Mouse (Mus musculus): ENCODE results near the gene Pear1.

Gene Pear1

GRCm38 (mm10) chr3:87765091-87765490 is 59.0 kb downstream of the Pear1 start:
- DNase-seq (ENCODE audit: low spot score in 2 of 2): peak; percentile 19 to 72

GRCm38 (mm10) chr3:87764506-87764905 is 59.6 kb downstream of the Pear1 start:
- DNase-seq (ENCODE audit: low spot score in 2 of 2): no peak

- peak in 1 of 2 experiments; percentile 42 for DNase-seq (ENCODE audit: low spot score in 2 of 2)
Observed at GRCm38 (mm10) chr3:87763683-87764289, 60.3 kb downstream of the Pear1 start.

- no peak for DNase-seq (ENCODE audit: low spot score in 2 of 2)
Observed at GRCm38 (mm10) chr3:87763202-87763601, 60.9 kb downstream of the Pear1 start.

- DNase-seq (ENCODE audit: low spot score in 2 of 2): no peak
Observed at GRCm38 (mm10) chr3:87761408-87762375, 62.4 kb downstream of the Pear1 start.

GRCm38 (mm10) chr3:87758641-87759040 is 65.5 kb downstream of the Pear1 start:
- no peak for DNase-seq (ENCODE audit: low spot score in 2 of 2)

GRCm38 (mm10) chr3:87756488-87756887 is 67.6 kb downstream of the Pear1 start:
- no peak for DNase-seq (ENCODE audit: low spot score in 2 of 2)

- peak; percentile 66 to 86 for DNase-seq (ENCODE audit: low spot score in 2 of 2)
Observed at GRCm38 (mm10) chr3:87755964-87756363, 68.1 kb downstream of the Pear1 start.

GRCm38 (mm10) chr3:87753829-87754228 is 70.3 kb downstream of the Pear1 start:
- DNase-seq (ENCODE audit: low spot score in 2 of 2): no peak

GRCm38 (mm10) chr3:87752567-87752966 is 71.5 kb downstream of the Pear1 start:
- no peak for DNase-seq (ENCODE audit: low spot score in 2 of 2)

GRCm38 (mm10) chr3:87749977-87750376 is 74.1 kb downstream of the Pear1 start:
- no peak for DNase-seq (ENCODE audit: low spot score in 2 of 2)

- DNase-seq (ENCODE audit: low spot score in 2 of 2): peak in 1 of 2 experiments; percentile 62
Observed at GRCm38 (mm10) chr3:87749036-87749435, 75.1 kb downstream of the Pear1 start.

GRCm38 (mm10) chr3:87748431-87748830 is 75.7 kb downstream of the Pear1 start, which contains the start of gene Lrrc71:
Gene Lrrc71 (minus strand): TSS chr3:87748625.
- no peak for DNase-seq (ENCODE audit: low spot score in 2 of 2)

GRCm38 (mm10) chr3:87745036-87745659 is 79.0 kb downstream of the Pear1 start:
- no peak for DNase-seq (ENCODE audit: low spot score in 2 of 2)

- DNase-seq (ENCODE audit: low spot score in 2 of 2): no peak
Observed at GRCm38 (mm10) chr3:87743927-87744326, 80.2 kb downstream of the Pear1 start.

- peak in 1 of 2 experiments; percentile 56 for DNase-seq (ENCODE audit: low spot score in 2 of 2)
Observed at GRCm38 (mm10) chr3:87742735-87743134, 81.4 kb downstream of the Pear1 start.

- DNase-seq (ENCODE audit: low spot score in 2 of 2): no peak
Observed at GRCm38 (mm10) chr3:87742013-87742412, 82.1 kb downstream of the Pear1 start.

- DNase-seq (ENCODE audit: low spot score in 2 of 2): no peak
Observed at GRCm38 (mm10) chr3:87738906-87739305, 85.2 kb downstream of the Pear1 start.

- no peak for DNase-seq (ENCODE audit: low spot score in 2 of 2)
Observed at GRCm38 (mm10) chr3:87735335-87735734, 88.8 kb downstream of the Pear1 start.

- DNase-seq (ENCODE audit: low spot score in 2 of 2): no peak
Observed at GRCm38 (mm10) chr3:87733984-87734761, 89.9 kb downstream of the Pear1 start.

GRCm38 (mm10) chr3:87733098-87733497 is 91.0 kb downstream of the Pear1 start:
- DNase-seq (ENCODE audit: low spot score in 2 of 2): no peak

All from spleen, postnatal 10 days (tissue).